Mouse (Mus musculus) heart, adult 11 months (tissue): ENCODE results near the gene Gabpb2.
A peak's percentile ranks its signal among the peaks of the same experiment; 100 is the strongest.
"Not testable (repeated sequence)": the region's sequence is repeated elsewhere in the genome, so short reads cannot be mapped to it uniquely, and the experiment has no call there.

Experiments
- DNase-seq: peaks from one replicate; pipeline ENCODE4 v3.0.0; 2022

Gene Gabpb2

GRCm38 (mm10) chr3:95159511-95159986, 58.2 kb downstream of the Gabpb2 start:
- peak; percentile 87 for DNase-seq

DNA sequence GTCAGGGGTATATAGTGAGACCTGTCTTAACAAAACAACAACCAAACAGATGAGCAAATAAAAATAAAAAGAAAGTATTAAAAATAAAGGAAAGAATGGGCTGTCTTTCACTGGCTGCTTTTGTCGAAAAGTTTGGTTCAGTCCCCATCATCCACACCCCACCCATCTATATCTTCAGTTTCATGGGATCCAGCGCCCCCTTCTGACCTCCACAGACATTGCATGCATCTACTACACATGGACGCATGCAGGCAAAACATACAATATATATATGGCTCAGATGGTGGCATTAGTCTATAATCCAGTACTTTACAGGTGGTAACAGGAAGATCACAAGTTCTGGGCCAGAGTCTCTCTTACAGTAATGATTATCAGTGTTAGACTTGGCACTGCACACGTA, 63.8 kb downstream of the Gabpb2 start:
- DNase-seq, result peak; percentile 90

- no peak for DNase-seq
Observed at GRCm38 (mm10) chr3:95147924-95148323, 69.8 kb downstream of the Gabpb2 start.

DNA sequence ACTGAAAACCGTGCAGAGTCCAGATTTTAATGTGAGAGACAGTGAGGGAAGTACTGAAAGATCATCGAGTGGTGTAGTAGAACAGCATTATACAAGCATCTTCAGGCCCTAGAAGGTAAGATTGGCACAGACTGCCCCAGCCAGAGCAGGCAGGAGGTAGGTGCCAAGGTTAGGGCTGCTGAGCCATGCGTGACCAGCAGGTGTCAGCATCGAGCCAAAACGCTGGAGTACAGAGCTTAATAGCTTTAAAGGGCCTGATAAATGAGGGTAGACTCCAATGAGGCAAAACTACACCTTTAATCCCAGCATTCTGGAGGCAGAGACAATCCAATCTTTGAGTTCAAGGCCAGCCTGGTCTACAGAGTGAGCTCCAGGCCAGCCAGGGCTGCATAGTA, 75.1 kb downstream of the Gabpb2 start:
- peak; percentile 98 for DNase-seq

DNA sequence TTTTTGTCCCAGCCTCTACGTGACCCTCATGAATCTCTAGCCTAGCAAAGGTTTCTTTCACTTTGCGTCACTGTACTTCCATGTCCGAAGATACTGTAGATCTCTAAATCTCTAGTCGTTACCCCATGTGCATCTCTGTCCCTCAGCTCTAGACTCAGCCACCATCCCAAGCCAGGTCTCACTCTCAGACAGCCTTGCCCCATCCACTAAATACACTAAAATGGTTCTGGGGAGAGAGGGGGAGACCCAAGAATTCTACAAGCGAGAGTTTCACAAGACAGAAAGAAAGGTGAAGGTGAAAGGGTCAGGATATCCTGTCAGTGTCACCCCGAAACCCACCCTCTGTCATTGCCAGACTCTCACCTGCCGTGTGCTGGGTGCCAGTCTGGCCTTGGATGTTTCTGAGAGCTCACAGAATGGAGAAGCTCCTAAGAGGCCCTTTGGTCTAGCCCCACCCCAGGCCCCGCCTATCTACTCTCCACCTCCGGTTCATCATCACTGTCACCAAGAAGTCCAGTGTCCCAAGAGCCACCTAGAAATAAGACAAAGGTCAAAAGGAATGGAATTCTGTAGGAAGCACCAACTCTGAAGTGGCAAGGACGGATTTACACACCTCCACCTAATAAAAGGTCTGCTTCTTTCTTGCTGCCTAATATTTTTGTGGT, 75.6 kb downstream of the Gabpb2 start, which contains the start of gene Tnfaip8l2:
TSS of gene Tnfaip8l2 (minus strand) at position 409 of the 665 bp plus-strand sequence.
- DNase-seq, result peak; percentile 96

DNA sequence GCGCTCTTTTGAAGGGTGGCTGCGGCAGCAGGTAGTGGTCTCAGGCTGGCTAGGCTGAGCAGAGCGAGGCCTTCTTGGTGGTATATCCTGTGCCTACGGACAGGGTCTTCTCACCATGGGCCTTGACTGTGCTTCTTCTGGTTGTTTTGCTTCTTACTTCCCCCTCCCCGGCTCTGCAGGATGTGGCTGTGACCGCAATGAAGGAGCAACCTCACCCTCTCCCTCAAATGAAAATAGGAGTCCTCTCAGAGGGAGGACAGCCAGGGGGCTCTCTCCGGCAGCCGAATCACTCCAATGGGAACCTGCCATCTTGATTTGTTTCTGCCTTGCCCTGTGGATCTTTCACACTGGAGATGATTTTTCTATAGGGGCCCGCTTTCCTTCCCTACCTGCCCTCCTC, 76.2 kb downstream of the Gabpb2 start:
- DNase-seq, result peak; percentile 97

DNA sequence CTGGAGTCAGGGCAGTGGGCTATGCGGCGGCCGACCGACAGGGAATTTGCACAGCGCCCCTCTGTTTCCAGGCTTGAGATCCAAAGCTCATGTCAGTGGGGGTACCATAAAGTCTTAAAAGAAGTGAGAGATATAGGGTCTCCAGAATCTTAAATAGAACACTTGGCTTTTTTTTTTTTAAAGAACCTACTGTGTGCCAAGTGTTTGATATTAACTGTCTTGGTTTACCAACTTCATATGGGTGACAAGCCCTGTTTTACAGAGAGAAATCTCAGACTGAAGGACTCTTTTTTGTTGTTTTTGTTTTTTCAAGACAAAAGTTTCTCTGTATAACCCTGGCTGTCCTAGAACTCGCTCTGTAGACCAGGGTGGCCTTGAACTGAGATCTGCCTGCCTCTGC, 76.9 kb downstream of the Gabpb2 start:
- no peak for DNase-seq

GRCm38 (mm10) chr3:95140289-95140595, 77.5 kb downstream of the Gabpb2 start:
- no peak for DNase-seq

DNA sequence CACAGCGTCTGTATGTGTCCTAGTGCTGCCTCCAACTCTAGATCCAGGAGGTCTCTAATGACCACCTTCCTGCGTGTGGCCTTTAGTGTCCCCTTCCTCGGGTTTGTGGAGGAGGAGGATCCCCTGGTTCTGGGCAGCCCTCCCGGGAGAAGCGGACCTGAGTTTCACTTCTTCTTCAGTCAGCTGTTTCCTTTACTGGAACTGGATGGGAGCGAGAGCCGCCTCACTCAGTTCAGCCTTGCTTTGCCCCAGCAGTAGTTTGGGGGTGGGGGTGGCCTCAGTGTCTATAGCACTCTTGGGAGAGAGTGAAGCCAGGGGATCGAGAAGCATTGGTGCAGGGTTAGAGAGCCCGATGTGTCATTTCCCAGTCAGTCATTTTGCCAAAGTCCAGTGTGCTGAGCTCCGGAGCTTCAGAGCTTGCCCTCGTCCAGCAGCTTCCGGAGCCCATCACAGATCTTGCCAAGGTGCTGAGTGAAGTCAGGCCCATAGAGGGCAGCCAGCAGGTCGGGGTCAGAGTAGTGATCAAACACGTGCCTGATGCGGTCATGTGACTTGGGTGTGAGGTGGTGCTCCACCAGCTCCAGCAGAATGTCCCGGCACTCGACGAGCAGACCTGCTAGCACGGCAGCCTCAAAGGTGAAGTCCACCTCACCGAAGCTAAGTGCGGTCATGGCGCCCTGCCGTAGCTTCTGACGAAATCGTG, 78.0 kb downstream of the Gabpb2 start:
- DNase-seq, result peak; percentile 96

- DNase-seq, result peak; percentile 86
Observed at GRCm38 (mm10) chr3:95136336-95136735, 81.4 kb downstream of the Gabpb2 start.

- peak; percentile 92 for DNase-seq
Observed at GRCm38 (mm10) chr3:95135433-95136052, 82.2 kb downstream of the Gabpb2 start.

DNA sequence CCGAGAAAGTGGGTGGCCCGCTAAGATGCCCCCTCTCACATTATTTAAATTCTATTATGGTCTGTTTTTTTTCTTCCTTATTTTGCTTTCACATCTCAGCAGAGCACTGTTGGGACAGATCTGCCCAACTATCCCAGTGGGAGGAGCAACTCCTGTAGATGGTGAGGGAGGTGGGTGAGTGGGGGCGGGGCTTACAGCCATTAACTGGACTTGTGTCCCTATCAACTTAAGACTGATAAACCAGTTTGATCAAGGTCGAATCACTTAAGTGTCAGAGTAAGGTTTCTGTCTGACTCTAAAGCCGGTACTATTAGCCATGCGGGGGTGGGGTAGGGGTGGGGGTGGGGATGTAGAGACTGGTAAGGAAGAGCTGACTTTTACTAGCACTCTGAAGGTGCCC, 82.7 kb downstream of the Gabpb2 start:
- peak; percentile 97 for DNase-seq

DNA sequence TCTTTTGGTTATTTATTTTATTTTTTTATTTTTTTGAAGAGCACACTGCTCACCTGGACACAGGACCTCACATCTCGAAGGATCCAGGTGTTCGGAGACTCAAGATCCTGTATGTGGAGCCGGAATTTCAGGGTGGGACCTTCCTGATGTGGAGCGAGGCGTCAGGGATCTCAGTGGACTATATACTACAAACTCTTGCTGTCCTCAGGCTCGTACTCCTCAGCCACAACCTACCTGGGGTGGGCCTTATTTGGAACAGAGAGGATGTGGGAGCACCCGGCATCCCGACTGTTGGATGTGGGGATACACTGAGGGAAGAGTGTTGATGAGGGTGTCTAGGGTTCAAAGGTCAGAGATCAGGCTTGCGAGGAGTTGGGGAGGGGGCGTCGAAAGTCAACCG, 83.6 kb downstream of the Gabpb2 start:
- DNase-seq, result not testable (repeated sequence)

GRCm38 (mm10) chr3:95133680-95134101, 84.0 kb downstream of the Gabpb2 start, which contains the start of the genes Scnm1 and Lysmd1:
Gene Scnm1, minus strand, starts transcription at chr3:95134011.
Gene Lysmd1, plus strand, starts transcription at chr3:95134088.
- peak; percentile 99 for DNase-seq

DNA sequence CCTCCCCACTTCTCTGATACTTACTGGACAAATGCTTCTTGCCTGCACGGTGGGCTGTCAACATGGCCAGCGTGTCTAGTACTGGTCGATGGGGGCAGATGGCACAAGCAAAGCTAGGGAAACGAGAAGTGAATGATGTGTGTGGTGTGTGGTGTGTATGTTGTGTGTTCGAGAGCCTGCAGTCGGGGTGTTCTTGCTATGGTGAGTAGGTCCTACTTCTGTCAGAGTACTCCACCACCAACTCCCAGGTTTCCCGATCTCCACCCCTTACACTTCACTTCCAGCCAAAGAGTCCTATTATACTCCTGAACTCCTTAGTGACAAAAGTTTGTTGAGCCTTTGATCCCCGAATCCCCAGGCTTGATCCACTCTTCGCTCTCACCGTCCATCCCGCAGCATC, 84.5 kb downstream of the Gabpb2 start:
- DNase-seq, result peak; percentile 90

- DNase-seq, result not testable (repeated sequence)
Observed at GRCm38 (mm10) chr3:95132389-95132788, 85.3 kb downstream of the Gabpb2 start.
